Mouse (Mus musculus) cerebellum, adult 11 months (tissue): ENCODE measurements at regions not wholly inside any gene's neighbourhood (a gene's known extent, or its start where the extent isn't known, plus 50 kb on each side); places are given as distances from the start of the nearest gene placed in this dataset.

Experiments used
- DNase-seq: peaks from one replicate; pipeline ENCODE4 v3.0.0; 2022

GRCm38 (mm10) chr4:26965831-26966230, 619.1 kb upstream of the Manea start:
- peak; percentile 39 for DNase-seq

- no peak for DNase-seq
These were observed 618.2 kb upstream of the Manea start for GRCm38 (mm10) chr4:26964850-26965249.

- no peak for DNase-seq
These were observed 597.9 kb upstream of the Manea start for GRCm38 (mm10) chr4:26944617-26945016.

- peak; percentile 10 for DNase-seq
These were observed 587.5 kb upstream of the Manea start for GRCm38 (mm10) chr4:26933988-26934798.

GRCm38 (mm10) chr4:26929879-26930481, 583.3 kb upstream of the Manea start:
- DNase-seq = no peak

GRCm38 (mm10) chr4:26926060-26926459, 579.4 kb upstream of the Manea start:
- DNase-seq = no peak

GRCm38 (mm10) chr4:26888514-26888913, 541.8 kb upstream of the Manea start:
- no peak for DNase-seq

- no peak for DNase-seq
These were observed 532.3 kb upstream of the Manea start for GRCm38 (mm10) chr4:26879022-26879421.

GRCm38 (mm10) chr4:26841761-26842160, 495.1 kb upstream of the Manea start:
- no peak for DNase-seq

GRCm38 (mm10) chr4:26800831-26801230, 454.1 kb upstream of the Manea start:
- no peak for DNase-seq

GRCm38 (mm10) chr4:26793181-26793824, 446.6 kb upstream of the Manea start:
- DNase-seq = no peak

- no peak for DNase-seq
These were observed 421.2 kb upstream of the Manea start for GRCm38 (mm10) chr4:26767896-26768295.

- DNase-seq = no peak
These were observed 419.8 kb upstream of the Manea start for GRCm38 (mm10) chr4:26766235-26767228.

- no peak for DNase-seq
These were observed 394.1 kb upstream of the Manea start for GRCm38 (mm10) chr4:26740815-26741214.

- no peak for DNase-seq
These were observed 389.7 kb upstream of the Manea start for GRCm38 (mm10) chr4:26736381-26736780.

- DNase-seq = no peak
These were observed 367.7 kb upstream of the Manea start for GRCm38 (mm10) chr4:26714437-26714836.

GRCm38 (mm10) chr4:26709964-26710363, 363.3 kb upstream of the Manea start:
- no peak for DNase-seq

- no peak for DNase-seq
These were observed 349.3 kb upstream of the Manea start for GRCm38 (mm10) chr4:26695964-26696363.
